Mouse (Mus musculus) thymus, adult 2 months (tissue): ENCODE data around the gene Gpx7.

Experiments used
- CTCF ChIP-seq: fragments of 200-500 bp; IDR thresholded peaks from 2 replicates; pipeline ENCODE4 v1.5.1; 2012; ENCODE audit warnings: mild to moderate bottlenecking, control low read depth, low read length, moderate library complexity, borderline replicate concordance; ENCODE audit not compliant: control insufficient read depth, poor library complexity, insufficient read depth; ENCODE audit errors: extremely low read depth
- POLR2A ChIP-seq: fragments of 200-500 bp; IDR thresholded peaks from 2 replicates; pipeline ENCODE4 v1.6.1; 2012; ENCODE audit warnings: mild to moderate bottlenecking, low read length, control low read depth, moderate library complexity; ENCODE audit not compliant: control insufficient read depth, poor library complexity, insufficient read depth; ENCODE audit errors: extremely low read depth

DNA sequence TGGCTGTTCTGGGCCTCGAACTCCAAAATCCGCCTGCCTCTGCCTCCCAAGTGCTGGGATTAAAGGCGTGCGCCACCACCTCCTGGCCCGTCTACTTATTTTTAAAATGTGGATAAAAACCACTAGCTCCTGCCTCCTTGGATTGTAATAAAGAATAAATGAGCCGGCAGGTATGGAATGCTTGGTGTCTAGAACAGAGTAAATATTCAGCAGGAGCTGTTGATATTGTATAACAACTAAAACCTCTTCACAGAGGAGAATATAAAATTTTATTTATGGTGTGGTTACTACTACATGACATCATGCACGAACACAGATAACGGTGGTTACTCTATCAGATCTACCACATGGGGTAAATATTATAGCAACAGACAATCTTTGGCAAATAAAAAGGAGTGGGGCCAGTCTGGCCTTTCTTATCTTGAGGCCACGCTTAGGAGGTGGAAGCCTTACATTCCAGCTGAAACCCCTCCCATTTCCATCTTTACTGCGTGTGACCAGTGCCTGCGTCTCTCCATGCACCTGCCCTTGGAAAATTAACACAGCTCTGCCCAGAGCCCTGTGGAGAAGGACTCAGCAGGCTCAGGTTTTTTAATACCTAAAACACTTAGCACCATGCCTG, 21.1 kb upstream of the Gpx7 start:
- no peak for TF ChIP-seq CTCF
- TF ChIP-seq POLR2A: no peak
